Mouse (Mus musculus): ENCODE data around the gene Id2.

Gene Id2

GRCm38 (mm10) chr12:25108865-25109264, 11.9 kb upstream of the Id2 start:
- DNase-seq (ENCODE audit: extremely low read depth, low read depth), result no peak

GRCm38 (mm10) chr12:25104541-25104940, 7.6 kb upstream of the Id2 start:
- no peak for DNase-seq (ENCODE audit: extremely low read depth, low read depth)

DNA sequence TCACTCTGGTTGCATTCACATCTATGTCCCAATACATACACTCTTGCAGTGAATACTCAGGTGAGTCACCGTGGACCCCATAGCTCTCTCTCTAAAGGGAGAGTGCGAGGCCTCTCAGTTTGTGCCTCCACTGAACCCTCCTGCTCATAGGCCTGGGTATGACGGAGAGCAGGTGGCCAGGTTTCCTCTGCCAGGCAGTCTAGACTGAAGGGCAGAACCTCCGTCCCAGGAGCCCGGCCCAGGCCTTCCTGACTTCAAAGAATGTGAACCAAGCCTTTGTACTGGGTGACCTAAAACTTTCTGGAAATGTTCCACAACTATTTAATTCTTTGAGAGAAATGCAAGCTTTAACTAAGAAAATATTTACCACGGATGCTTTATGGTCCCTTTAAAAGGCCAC, 7.0 kb upstream of the Id2 start:
- DNase-seq (ENCODE audit: extremely low read depth, low read depth), result no peak

DNA sequence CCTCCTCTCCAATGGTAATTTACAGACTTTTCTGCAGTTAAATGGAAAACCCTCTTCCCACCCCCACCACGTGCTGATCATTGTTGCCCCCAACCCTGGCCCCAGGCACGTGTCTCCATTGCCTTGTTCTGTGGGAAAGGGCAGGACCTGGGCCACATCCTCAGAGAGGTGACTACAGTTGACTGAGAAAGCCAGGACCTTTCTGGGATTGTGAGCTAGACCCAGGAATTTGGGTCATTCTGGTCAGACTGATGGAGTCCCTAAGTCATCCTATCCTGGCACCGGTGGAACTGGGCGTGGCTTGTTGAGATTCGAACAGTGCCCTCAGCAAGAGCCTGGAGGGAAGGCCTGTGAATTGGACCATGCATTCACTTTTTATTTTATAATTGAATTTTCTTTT, 4.4 kb upstream of the Id2 start:
- no peak for DNase-seq (ENCODE audit: extremely low read depth, low read depth)

DNA sequence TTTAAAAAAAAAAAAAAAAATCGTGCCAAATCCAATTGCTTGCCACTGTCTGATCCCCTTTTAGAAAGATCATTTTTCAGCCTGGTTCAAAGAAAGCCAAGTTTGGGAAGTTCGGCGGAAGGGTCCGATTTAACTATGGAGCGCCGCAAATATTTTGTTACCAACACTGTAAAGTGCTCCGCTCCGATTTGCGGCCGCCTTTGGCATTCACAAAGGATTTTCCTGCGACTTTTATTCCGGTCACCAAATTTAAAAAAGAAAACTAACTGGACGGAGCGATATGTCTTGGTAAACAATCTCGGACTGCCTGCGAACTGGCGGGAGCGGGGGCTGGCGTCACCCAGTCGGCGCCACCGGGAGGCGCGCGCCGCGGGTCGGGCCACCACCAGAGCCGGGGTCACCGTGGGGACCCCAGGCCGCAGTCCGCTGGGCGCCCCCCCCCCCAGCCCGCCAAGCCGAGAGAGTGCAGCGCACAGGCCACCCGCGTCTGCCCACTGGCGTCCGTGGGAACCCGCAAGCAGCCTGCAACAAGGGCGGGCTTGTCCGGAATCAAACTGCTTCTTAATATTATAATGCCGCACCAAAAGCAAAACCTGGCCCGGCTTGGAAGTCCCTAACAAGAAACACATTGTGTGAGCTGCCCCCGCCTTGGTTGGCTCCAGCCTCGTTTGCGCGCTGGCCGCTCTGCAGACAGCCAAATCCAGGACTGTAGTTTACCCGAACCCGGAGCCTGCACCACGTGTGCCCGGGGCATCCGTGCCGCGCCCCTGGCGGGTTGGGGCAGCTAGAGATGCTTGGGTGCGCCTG, 3.7 kb upstream of the Id2 start:
- DNase-seq (ENCODE audit: extremely low read depth, low read depth), result no peak

DNA sequence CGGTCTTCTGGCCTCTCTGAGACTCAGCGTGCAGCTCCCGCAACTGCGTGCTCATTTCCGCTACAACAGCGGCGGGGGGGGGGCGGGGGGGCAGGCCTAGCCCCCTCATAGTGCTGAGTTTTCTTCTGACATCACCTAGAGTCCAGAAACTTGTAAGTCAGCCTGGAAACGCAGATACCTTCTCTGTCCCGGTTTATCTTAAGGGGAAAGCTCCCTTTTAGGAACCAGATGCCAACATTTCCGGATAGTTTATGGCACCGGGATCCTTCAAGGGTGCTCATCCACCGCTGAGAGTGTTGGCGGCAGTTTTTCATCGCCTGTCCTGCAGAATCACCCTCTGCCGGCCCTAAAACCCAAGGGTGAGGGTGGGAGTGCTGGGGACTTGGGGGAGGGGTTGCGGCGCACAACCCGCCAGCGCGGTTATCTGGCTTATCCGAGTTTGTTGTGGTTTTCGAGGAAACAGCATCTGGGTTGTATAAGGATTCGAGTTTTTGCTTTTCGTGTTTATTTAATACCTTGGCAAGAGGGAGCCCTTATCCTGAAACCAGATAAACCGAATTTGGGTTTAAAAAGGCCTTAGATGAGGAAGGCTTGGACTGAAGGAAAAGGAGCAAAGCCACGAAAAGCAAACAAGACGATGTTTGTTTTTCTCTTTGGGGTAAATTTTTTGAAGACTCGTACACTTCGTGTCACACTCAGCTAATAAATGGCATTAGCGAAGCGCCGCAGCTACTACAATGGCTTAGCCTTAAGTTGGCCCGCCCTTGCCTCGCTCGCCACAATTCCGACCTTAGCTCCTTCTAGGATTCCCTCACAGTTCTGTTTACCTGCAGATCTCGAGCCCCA, 2.8 kb upstream of the Id2 start:
- no peak for DNase-seq (ENCODE audit: extremely low read depth, low read depth)

- DNase-seq (ENCODE audit: extremely low read depth, low read depth), result no peak
Measured at GRCm38 (mm10) chr12:25099313-25099562, 2.3 kb upstream of the Id2 start.

DNA sequence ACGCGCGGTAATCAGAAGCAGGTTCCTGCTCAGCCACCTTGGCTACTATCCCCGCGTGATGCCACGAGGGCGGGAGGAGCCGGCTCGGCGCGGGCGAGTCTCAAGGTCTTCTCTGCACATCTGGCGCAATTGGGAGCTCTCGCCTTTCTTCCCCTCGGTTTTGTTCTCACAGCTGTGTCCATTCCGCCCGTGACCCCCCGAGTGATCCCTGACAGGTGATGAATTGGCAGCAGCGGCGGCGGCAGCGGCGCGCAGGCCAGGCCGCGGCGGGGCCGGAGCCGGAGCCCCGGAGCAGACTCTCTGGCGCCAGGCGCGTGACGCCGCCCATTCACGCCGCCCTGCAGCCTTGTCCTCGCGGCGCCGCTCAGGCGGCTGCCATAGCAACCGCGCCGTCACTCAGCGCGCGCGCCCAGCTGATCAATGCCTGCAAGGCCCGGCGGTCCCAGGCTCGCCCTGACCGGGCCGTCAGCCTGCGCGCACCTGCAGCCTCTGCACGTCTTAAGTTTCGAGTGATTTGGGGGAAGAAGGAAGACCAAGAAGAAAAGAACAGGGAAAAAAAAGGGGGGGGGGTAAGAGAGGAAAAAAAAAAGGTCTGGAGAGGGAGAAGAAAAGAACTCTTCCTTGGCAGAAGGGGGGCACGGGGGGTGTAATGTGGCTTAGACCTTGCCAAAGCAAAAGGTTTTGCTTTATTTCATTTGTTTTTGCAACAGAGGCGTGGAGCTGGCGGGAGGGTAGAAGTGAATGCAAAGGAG, 1.8 kb upstream of the Id2 start:
- peak; percentile 36 for DNase-seq (ENCODE audit: extremely low read depth, low read depth)

- DNase-seq (ENCODE audit: extremely low read depth, low read depth), result no peak
Measured at GRCm38 (mm10) chr12:25098161-25098550, 1.2 kb upstream of the Id2 start.

DNA sequence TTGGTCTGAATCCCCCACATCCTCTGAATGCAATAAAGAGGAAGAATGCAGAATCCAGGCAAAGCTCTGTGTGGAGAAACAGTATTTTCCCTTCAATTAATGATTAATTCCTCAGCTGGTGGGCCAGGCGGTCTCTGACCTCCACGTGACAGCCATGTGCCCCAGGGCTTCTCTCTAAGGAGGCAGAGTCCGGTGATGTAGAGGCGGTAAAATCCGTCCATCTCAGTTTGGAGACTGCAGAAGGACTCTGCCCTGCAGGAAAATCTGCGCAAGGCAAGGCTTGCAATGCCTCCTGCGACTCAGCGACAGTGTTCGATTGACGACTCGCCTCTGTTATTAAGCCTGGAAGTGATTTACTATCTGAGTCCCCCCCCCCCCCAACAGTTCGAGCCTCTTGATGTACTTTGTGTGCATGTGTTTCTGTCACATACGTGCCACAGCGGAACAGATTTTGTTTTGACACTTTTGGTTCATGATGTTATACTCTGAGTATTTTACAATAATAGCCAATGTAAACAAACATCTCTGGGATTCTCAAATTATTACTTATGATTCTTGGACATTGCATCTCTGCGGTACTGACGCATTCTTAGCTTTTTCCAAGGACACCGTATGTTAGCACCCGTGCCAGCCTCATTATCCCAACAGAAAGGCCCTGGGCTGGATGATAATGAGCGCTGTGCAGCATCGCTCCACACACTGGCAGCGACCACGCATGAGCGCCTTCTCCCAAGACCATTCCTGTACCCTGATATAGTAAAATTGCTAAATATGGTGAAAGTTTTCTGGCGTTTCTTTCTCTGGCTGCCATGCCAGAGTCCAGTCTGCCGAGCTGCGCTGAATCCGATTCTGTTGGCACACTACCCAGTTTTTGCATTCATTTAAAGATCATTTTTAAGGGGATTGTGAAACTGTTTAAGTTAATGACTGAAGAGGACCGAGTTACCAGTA, 545 bp upstream of the Id2 start:
- no peak for DNase-seq (ENCODE audit: extremely low read depth, low read depth)

- DNase-seq (ENCODE audit: extremely low read depth, low read depth), result no peak
Measured at GRCm38 (mm10) chr12:25096640-25097051, 294 bp downstream of the Id2 start.

DNA sequence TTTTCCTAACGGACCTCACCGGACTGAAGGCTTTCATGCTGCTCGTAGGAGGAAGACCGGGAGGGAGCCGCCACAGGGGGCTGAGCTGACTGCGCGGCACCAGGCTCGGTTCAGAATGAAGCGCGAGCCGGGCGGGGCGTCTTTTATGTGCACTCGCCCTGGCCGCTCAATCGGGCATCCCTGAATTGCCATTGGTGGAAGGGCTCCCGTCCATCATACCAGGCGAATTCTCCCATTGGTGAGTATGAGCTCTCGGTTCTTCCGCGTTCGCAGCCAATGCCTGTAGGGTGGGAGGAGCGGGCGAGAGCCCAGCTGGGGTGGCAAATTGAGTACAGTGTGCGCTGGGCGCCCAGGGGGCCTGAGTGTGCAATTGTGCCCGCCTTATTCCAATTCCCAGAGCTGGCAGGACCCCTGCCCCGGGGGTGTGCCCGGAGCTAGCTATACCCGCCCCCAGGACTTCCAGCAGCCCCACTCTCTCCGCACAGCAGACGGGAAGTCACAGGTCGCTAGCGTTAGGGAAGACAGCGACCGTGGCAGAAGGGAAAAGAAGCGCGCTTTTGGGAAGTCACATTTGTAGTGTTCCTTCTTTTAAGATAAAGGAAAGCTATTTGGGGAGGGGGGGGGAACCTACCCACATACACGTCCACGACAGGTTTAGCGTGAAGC, 833 bp downstream of the Id2 start:
- peak; percentile 95 for DNase-seq (ENCODE audit: extremely low read depth, low read depth)

DNA sequence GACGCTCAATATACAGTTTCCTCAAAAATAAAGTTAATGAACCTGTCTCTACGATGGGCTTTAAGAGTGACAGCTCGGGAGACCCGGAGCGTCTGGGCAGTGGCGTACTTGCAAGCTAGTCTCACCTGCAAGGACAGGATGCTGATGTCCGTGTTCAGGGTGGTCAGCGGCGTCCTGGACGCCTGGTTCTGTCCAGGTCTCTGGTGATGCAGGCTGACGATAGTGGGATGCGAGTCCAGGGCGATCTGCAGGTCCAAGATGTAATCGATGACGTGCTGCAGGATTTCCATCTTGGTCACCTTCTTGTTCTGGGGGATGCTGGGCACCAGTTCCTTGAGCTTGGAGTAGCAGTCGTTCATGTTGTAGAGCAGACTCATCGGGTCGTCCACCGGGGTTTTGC, 1.4 kb downstream of the Id2 start:
- DNase-seq (ENCODE audit: extremely low read depth, low read depth), result no peak

DNA sequence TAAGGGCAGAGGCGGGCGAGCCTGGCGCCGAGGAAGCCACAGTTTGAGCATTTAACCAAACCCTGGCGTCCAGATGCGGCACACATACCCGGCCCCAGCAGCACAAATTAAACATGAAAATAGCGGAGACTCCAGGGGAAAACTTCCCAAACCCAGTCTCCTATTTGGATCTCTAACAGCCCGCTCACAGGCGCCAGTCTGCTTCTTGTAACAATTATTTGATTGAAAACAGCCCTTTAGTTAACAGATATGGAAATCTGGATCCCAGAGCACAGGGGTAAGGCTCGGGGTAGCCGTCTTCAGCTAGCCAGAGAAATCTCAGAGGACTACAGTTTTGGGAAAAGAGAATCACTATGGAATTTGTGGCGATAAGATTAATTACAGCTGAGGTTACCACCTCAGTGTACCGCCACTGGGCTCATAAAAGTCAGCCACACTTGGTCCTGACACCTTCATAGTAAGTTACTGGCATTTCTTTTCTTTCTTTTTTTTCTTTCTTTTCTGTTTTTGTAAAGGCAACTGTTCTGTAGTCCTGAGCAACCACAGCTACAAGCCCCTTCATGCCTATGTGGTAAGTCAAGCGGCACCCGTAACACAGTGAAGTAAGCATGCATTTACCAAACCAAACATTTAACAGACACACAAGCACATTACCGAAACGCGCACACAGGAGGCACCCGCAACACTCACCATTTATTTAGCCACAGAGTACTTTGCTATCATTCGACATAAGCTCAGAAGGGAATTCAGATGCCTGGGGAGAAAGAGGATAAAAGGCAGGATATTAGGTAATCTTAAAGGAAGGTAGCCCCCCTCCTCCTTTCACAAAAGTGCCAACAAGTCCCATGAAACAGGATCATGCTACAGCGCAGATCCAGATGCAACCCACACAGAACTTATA, 2.1 kb downstream of the Id2 start:
- DNase-seq (ENCODE audit: extremely low read depth, low read depth), result no peak

GRCm38 (mm10) chr12:25093241-25093774, 3.6 kb downstream of the Id2 start:
- DNase-seq (ENCODE audit: extremely low read depth, low read depth), result no peak

GRCm38 (mm10) chr12:25092751-25093211, 4.2 kb downstream of the Id2 start:
- no peak for DNase-seq (ENCODE audit: extremely low read depth, low read depth)

DNA sequence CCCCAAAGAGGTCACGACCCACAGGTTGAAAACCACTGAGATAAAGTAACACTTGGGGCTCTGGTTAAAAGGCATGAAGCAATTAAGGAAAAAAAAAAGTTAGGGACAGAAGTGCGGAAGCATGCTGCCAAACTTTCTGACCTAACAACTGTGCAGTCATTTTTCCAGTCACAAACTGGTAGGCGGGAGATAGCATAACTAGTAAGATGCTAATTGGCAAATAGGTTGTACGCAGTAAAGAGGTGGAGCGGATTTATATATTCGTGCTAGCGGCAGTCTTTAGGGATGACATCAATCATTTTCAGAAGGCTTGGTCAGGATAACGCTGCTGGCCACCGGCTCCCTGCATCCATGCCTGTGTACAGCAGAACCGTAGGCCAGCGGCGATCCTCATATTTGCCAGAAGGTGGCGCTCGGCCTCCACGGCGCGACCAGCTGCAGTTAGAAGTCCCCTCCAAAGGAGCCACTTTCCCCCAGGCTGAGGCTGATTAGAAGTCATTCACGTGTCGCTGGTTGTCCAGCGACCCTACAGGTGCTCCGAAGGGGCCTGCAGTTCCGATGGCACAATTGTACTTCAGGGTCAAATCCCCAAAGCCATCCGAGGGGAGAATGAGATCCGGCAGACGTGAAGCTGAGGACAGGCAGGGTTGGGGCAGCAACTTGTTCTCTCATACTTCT, 4.8 kb downstream of the Id2 start:
- peak; percentile 27 for DNase-seq (ENCODE audit: extremely low read depth, low read depth)

- no peak for DNase-seq (ENCODE audit: extremely low read depth, low read depth)
Measured at GRCm38 (mm10) chr12:25089433-25089832, 7.5 kb downstream of the Id2 start.

DNA sequence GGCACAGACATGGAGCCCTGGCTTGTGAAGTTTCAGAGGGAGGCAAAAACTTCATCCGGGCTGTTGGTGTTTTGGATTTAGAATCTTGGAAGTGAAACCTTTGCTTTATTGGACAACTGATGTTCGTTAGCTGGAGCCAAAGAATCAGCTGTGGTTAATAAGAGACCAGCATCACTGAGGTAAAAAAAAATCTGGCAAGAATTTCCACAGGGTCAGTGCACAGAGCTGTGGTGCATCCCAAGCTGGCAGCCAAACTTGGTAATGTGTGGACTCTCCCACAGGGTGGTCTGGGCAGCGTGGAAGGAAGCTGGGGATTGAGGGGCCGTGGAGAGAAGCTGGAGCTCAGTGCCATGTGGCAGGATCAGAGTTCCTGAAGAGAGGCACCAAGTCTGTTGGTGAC, 10.0 kb downstream of the Id2 start:
- DNase-seq (ENCODE audit: extremely low read depth, low read depth), result no peak

All from MEL-GATA-1-ER (cell line).